Mouse (Mus musculus) kidney, adult 2 months (tissue): Measurements from ENCODE around the gene Spats2. TPM values are rescaled to one million over a fixed set of nuclear protein-coding genes. Genes with fewer than 3 reads are reported as not detected.

Source experiments
- DNase-seq: peaks from one replicate; pipeline ENCODE4 v3.0.0; 2021
- H3K27ac ChIP-seq: fragments of 200-500 bp; 2 replicates; pipeline ENCODE4 v1.5.1; 2012; ENCODE audit warnings: low read depth, low read length, control low read depth, inconsistent platforms; ENCODE audit not compliant: insufficient read depth
- H3K27me3 ChIP-seq: fragments of 200-500 bp; replicated peaks from 2 replicates; pipeline ENCODE4 v1.6.1; 2012; ENCODE audit warnings: mild to moderate bottlenecking, moderate library complexity, low read length, inconsistent platforms; ENCODE audit not compliant: control insufficient read depth, insufficient read depth
- H3K36me3 ChIP-seq: fragments of 200-500 bp; 2 replicates; pipeline ENCODE4 v1.6.1; 2012; ENCODE audit warnings: mild to moderate bottlenecking, moderate library complexity, low read length, inconsistent platforms; ENCODE audit not compliant: control insufficient read depth, insufficient read depth
- H3K4me1 ChIP-seq: fragments of 200-500 bp; 2 replicates; pipeline ENCODE4 v1.6.1; 2011; ENCODE audit warnings: low read length; ENCODE audit not compliant: control insufficient read depth, insufficient read depth
- H3K4me3 ChIP-seq: fragments of 200-500 bp; 2 replicates; pipeline ENCODE4 v1.5.1; 2011; ENCODE audit warnings: mild to moderate bottlenecking, low read depth, low read length, control low read depth; ENCODE audit not compliant: insufficient read depth
- CTCF ChIP-seq: fragments of 200-500 bp; conservative IDR thresholded peaks from 2 replicates; pipeline ENCODE4 v1.5.1; 2011; ENCODE audit warnings: low read depth, mild to moderate bottlenecking, control low read depth, low read length, moderate library complexity, mixed read lengths; ENCODE audit not compliant: insufficient read depth, insufficient read length
- POLR2A ChIP-seq: fragments of 200-500 bp; IDR thresholded peaks from one replicate; pipeline ENCODE4 v1.6.1; 2011; ENCODE audit warnings: low read depth, low read length, control low read depth
- WGBS: fragments of 180-500 bp; shearing (Covaris S2); methylation state at CpG from one replicate; pipeline ENCODE4 v1.1.7; 2018; 5-methylcytosine and 5-hydroxymethylcytosine counted together
- polyA plus RNA-seq: library from polyadenylated mRNA; depleted of rRNA; stranded (reverse); fragments of >200 nt; gene quantifications from 2 replicates; pipeline ENCODE4 v1.2.3, GENCODE M21; 2012

Gene Spats2
- polyA plus RNA-seq, 1 experiment: 8.6 TPM

DNA sequence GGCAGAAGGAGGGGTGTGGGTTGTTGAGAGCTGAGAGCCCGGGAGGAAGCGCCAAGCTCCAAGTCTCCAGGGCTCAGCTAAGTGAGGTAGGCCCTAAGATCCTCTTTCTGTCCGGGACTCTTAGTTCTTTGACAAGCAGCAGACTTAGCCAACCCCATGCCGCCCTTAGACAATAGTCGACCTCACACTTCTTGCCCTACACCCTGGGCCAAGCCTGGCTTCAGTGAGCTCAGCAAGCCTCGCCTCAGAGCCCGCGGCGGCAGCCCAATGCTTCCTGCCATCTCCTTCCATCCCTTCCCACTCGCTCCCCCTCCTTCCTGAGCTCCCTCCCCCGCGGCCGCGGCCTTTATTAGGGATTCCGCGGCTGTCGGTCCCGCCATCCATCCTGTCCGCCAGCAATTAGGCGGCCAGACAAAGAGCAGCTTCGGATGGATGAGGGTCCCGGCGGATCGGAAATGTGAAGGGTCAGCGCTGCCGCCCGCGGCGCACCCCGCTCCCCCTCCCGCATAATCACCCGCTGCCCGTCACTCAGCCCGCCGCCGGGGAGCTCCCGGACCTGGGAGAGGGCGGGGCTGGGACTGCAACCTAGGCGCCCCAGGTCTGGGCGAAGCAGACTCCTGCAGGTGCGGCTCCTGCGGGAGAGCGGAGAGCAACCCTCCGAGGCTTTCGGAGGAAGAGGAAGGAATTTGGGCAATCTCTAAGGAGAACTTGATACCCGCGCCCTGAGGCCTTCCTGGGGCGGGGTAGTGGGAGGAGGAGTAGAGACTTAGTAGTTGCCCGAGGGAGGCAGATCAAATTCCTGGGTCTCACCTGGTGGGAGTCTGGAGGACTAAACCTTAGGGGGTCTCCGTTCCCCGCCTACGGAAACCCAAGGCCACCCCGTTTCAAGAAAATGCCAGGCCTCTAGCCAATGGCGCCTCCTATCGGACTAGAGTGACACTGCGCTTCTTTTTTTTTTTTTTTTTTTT lies 32.1 kb upstream of the Spats2 start:
- peak; percentile 41 for DNase-seq
- WGBS: 9% methylated on average over 56 of the region's 56 CpGs
- H3K27ac ChIP-seq: no peak overlapping the region
- no peaks in the 10 kb centered on the region for H3K36me3 ChIP-seq
- H3K4me3 ChIP-seq: peak overlapping the region; percentile 15
- TF ChIP-seq CTCF (peak; percentile 38), POLR2A (no peak)
- H3K4me1 ChIP-seq: peaks cover 7% of the 10 kb centered on the region
- no peaks in the 10 kb centered on the region for H3K27me3 ChIP-seq

DNA sequence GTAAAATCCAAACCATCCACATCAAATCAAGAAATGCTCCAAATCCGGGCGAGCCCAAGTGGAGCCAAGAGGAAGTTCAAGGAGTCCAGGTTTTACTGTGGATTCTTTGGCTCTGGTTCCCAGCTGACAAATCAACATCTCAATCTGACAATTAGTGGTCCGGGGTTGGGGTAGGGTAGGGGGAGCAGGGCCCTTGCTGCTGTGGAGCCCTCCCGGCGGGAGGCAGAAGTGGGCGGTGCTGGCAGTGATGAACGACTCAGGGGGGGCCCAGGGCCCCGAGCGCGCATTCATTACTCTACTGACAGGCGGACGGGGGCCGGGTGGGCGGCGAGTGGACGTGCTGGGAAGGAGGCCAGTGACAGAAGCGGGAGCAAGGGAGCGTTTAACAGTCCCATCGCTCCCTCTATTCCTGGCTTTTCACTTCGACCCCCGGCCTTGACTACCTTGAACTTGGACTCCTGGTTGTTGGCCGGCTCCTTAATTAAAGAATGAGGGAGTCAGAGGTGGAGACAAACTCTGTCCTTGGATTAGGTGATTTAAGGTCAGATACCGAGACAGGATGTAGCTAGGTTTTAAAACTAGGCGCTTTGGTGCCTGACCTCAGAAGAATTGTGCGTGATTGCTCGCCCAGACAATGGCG lies 31.0 kb upstream of the Spats2 start:
- H3K36me3 ChIP-seq: no peaks in the 10 kb centered on the region
- H3K4me1 ChIP-seq: peaks cover 9% of the 10 kb centered on the region
- no peak for DNase-seq
- no peak overlapping the region for H3K4me3 ChIP-seq
- no peak overlapping the region for H3K27ac ChIP-seq
- TF ChIP-seq CTCF: no peak
- no peak for TF ChIP-seq POLR2A
- 18% methylated on average over 27 of the region's 27 CpGs for WGBS
- no peaks in the 10 kb centered on the region for H3K27me3 ChIP-seq

DNA sequence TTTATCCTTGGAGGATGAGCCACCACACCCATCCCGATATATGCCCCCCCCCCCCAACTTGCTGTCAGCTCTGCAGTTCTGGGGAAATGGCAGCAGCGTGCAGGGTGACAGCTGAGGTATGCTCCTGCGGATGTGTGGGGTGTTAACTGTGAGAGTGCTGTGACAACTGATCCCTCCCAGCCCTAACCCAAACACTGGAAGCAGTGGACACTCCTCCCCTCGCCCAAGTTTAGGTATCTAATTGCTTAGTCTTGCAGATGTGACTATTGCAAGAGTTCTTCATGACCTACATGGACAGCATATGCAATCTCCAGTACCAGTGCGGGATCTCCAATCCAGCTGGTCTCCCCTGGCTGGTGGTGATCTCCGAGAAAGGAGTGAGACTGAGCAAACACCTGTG lies 30.4 kb upstream of the Spats2 start:
- DNase-seq: no peak
- Histone ChIP-seq H3K27me3 (no peaks in the 10 kb centered on the region), H3K27ac (no peak overlapping the region), H3K36me3 (no peaks in the 10 kb centered on the region), H3K4me3 (no peak overlapping the region), H3K4me1 (peaks cover 9% of the 10 kb centered on the region)
- 68% methylated on average over 6 of the region's 6 CpGs for whole genome bisulfite sequencing
- TF ChIP-seq CTCF (no peak), POLR2A (no peak)

DNA sequence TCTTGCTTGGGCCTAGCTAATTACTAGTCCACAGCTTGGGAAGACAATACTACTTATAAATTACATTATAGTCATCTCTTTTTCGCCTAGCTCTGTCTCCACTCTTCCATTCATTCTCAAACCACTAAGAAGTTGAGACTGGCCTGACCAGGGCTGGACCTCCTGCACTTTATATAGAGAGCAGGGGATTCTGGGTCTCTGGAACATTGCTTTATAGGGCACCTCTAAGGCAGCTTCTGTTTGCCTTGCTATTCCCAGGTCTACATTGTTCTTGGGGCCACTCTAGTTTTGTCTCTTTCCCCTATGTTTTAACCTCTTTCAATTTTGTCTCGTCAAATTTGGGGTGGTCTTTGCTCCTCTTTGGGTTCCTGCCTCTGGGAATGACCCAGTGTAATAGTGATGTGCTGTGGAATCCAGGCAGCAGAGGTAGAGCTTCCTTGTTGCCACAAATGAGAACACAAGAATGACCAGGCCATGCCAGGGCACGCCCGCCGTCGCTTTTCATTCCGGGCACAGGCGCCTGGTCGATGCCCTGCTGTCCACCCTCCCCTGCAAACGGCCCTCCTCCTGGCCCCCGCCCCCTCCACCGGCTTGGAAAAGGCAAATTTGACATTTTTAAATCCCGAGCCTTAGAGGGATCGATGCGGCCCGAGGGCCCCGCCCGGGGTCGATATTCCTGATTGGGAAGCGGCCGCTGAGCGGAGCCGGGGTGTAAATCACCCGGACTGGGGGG lies 29.5 kb upstream of the Spats2 start:
- TF ChIP-seq POLR2A (no peak), CTCF (no peak)
- Histone ChIP-seq H3K27ac (no peak overlapping the region), H3K36me3 (no peaks in the 10 kb centered on the region), H3K4me1 (peaks cover 9% of the 10 kb centered on the region), H3K27me3 (no peaks in the 10 kb centered on the region), H3K4me3 (peak overlapping the region; percentile 40)
- DNase-seq: peak; percentile 63
- 17% methylated on average over 24 of the region's 24 CpGs for WGBS

DNA sequence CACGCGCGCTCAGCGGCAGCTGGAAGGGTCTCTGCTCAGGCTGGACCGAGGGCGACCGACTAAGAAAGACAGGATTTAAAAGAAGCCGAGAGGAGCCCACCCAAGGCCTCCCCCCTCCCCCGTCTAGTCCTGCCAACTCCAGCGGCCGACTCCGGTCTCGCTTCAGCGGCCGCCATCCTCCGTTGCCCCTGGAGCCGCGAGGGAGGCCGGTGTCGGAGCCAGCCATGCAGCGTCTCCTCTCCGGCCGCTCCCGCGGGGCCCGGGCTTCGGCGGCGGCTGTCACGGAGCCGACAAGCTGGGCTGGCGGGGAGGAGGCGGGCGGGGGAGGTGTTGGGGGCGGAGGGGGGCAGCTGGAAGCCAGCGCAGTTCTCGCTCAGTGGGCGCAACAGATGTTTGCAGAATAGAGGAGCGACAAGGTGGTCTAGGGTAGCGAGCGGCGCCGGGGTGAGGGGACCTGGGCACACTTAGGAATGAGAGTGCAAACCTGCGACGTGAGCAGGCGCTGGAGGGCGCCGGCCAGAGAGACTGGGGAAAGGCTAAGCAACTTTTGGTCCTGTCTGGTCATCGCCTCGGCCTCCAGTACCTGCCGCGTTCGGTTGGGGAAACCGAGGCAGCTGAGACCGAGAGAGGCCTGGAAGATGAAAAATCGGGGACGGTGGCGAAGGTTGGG lies 28.8 kb upstream of the Spats2 start:
- DNase-seq: peak; percentile 71
- 2% methylated on average over 51 of the region's 58 CpGs for WGBS
- Histone ChIP-seq H3K36me3 (no peaks in the 10 kb centered on the region), H3K27me3 (no peaks in the 10 kb centered on the region), H3K27ac (no peak overlapping the region), H3K4me1 (peaks cover 9% of the 10 kb centered on the region), H3K4me3 (peak overlapping the region; percentile 40)
- TF ChIP-seq CTCF (no peak), POLR2A (no peak)

DNA sequence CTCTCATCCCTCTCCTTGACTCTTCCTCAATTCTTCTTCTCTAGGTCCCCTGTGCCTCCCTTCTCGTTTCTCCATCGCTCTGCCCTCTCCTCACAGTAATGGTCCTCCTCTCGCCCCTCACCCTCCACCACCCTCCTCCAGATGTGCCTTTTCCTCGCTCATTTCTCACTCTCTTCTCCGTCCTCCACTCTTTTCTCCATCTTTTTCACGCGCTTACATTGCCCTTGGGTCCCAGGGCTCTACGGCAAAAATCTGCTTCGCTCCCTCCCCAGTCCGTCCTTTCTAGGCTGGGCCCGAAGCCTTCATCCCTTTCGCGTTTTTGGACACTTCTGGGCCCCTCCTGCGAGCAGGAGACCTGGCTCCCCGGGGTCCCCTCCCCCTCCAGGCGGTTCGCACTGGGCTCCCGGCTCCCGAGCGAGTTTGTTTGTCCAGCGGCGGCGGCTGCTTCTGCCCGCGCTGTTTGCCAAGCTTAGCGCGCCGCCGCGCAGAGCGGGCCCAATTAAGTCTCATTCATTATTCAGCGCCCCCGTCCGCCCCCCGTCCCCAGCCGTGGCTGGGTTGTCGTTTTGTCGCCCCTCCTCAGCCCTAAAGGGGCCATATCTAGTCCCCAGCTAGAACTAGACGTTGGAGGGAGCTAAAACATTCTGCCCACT lies 27.8 kb upstream of the Spats2 start:
- TF ChIP-seq POLR2A: no peak
- no peak for TF ChIP-seq CTCF
- 6% methylated on average over 39 of the region's 39 CpGs for WGBS
- Histone ChIP-seq H3K27ac (no peak overlapping the region), H3K36me3 (no peaks in the 10 kb centered on the region), H3K27me3 (no peaks in the 10 kb centered on the region), H3K4me1 (peaks cover 9% of the 10 kb centered on the region), H3K4me3 (peak overlapping the region; percentile 19; the same call in 1 of the 2 replicates)
- DNase-seq: peak; percentile 55
